Mouse (Mus musculus) adrenal gland, adult 8-10 months (tissue): ENCODE data around the gene Atp8a1. TPM values are rescaled to one million over a fixed set of nuclear protein-coding genes. Genes with fewer than 3 reads are reported as not detected.

Source experiments
- DNase-seq: peaks from one replicate; pipeline ENCODE4 v3.0.0; 2022
- total RNA-seq, 4 experiments: library from RNA; stranded (reverse); gene quantifications; 2 replicates each; pipeline ENCODE4 v1.2.4; 2022

The Atp8a1 gene
- total RNA-seq, 4 experiments from 2014 or later = 16.0 to 32.1 (median 23.2) TPM

GRCm38 (mm10) chr5:67670158-67670557, 177.1 kb downstream of the Atp8a1 start:
- no peak for DNase-seq

GRCm38 (mm10) chr5:67669436-67669896, 177.8 kb downstream of the Atp8a1 start:
- DNase-seq = peak; percentile 26

DNA sequence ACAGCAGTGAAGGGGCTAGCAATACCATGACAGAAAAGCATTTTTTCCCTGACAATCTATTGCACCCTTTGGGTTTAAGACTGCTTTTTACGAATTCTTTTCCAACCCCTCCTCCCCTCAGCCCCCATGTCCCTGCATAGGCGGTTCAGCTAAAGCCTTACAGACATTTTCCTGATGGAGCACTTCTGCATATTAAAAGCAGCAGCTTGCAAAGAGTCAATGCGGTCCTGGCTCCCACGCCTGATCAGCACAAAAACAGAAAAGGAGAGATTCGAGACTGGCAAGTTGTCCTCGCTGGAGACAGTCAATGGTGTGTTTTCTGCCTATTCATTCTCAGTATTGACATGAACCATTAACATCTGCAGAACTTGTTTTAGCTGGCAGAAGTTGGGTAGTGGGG, 184.5 kb downstream of the Atp8a1 start:
- DNase-seq = no peak

DNA sequence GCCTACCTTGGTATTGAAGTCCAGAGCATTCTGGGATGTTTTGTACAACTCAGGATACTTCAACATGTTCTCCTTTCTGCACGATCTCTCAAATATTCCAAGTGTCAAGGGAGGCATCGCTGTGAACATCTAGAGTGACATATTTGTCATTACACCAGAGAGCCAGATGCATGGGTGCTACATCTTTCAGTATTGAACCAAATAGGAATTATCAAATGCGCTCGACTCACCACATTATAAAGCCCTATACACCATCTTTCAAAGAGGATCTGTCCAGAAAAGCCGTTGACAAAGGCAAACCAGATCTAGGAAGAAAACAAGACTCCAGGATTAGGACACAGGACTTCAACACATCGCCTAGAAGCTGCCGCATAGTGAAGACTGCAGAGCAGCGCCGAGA, 187.4 kb downstream of the Atp8a1 start:
- no peak for DNase-seq

DNA sequence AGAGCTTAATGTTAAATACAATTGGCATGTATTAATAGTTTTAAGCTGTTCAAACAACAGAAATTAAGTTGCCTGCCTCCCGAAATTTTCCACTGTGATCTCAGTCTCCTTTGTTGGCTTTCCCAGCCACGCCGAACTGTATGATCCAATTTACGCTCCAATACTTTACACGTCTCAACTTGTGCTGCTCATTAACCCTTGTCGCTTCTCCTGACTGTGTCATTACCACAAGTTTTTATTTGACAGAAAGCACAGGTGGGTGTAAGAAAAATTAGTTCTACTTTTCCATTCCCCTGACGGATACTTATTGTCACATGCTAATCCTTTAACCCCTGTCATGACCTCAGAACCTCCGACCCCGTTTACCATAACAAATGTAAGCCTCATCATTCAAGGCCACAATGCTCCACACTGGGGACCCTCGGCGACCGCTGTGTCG, 190.4 kb downstream of the Atp8a1 start:
- no peak for DNase-seq

- DNase-seq = no peak
Observed at GRCm38 (mm10) chr5:67655696-67656519, 191.3 kb downstream of the Atp8a1 start.

- DNase-seq = no peak
Observed at GRCm38 (mm10) chr5:67654572-67654971, 192.7 kb downstream of the Atp8a1 start.

DNA sequence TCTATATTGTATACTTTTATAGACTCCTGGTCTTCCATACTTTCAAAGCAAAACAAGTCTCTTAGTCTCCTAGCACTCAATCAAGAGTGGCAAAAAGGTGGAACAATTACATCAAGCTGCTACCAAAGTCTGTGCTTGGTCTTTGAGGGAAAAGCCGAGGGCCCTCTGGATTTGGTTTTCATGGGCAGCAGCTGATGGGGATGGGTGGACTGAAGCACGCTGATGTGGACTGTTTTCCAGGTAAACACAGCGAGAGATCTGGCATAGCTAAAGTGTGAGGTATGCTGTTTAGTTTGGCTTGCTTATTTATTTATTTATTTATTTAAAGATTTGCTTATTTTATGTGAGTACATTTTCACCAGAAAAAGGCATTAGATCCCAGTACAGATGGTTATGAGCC, 193.7 kb downstream of the Atp8a1 start:
- no peak for DNase-seq

DNA sequence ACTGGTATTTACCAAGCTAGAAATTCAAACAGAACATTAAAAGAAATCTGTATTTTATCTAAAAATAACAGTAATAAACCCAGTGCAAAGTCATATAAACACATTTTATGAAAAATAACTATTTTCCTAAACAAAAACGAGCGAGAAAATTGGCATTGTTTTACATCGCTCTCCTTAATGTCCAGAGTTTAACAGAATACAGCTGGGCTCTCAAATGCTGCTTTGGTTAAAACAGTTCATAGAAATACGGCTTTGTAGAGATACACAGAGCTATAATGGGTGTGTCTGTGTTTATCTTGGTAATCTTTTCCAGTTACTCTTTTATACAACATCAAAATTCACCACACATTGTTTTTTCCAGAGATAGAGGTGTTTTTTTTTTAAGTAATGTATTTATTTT, 194.8 kb downstream of the Atp8a1 start:
- DNase-seq = no peak

GRCm38 (mm10) chr5:67650021-67650420, 197.2 kb downstream of the Atp8a1 start:
- DNase-seq = no peak

GRCm38 (mm10) chr5:67649156-67649555, 198.1 kb downstream of the Atp8a1 start:
- DNase-seq = no peak

DNA sequence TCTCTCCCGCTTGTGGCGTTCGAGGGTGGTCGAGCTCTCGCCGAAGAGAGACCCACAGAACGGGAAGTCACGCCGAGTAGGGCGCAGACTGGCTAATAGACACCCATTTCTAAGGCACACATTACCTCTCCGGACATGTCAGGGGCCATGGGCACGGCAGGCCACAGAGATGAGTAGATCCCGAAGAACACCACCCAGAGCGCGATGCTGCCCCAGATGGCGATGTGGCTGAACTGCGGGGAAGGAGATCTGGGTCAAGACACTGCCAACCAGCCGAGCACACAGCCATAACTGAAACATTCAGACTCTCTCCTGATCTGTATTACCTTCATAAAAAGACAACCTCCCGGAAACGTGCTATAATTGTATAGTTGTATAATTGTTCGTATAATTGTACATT, 199.7 kb downstream of the Atp8a1 start:
- DNase-seq = no peak

DNA sequence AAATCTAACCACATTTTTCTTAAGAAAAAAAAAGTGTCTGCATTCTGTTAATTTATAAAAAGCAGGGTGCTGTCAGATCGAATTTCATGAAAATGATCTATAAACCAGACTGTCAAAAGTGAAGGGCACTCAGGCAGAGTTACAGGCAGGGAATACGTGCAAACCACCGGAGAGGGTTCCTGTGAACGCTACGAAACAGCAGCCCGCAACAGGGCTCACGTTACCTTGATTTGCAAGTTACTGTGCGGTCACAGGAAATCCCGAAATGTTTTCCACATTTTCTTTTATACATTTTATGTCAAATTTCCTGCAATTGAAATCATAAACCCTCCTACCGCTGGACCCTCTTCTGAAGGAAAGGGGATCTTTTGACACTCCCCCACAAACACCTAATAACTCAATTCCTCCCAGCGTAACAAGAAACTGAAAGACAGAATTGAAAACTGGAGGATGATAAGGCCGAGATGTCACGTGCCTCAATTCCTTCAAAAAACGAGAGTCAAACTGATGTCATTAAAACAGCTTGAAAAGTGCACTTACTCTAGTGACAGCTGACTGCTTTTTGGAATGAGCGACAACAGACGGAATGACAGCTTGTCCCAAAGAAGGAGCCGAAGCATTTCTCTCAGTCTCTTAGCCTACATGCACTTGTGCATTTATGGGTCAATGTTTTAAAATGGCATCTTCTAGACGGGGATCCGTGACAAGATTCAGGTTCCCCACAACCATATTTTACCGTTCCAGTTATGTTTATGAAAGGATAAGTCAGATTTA, 200.3 kb downstream of the Atp8a1 start:
- DNase-seq = no peak

DNA sequence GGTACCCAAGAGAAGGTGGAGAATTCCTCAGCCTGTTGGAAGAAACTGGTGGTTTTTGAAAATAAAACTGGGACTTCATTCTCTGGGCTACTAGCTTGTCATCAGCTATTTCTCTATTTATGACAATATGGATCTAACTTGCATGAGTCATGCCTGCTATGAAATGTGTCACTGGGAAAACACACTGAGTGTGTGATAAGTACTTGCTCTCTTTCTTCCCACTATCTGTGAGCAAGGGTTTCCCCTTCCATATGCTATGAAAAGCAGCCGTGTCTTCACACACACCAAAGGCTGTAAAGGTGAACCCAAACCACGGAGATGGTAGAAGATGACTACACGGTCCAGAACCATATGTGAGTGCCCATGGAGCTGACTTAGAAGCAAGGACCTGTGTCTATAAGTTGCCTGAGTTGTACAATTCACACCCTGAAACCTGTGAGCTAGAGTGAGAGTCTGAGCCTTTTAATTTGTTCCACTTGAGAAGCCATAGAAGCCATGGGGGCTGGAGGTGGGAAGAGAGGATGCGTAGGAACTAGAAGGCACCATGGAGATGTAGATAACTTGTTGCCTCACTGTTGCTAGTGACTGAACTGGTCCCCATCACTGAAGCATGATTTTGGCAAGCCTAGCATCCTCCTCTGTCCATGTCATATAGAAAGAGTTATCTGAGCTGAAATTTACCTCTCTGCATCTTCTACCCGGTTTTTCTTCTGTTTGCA, 203.5 kb downstream of the Atp8a1 start:
- no peak for DNase-seq

- no peak for DNase-seq
Observed at GRCm38 (mm10) chr5:67641406-67642120, 205.7 kb downstream of the Atp8a1 start.

- DNase-seq = no peak
Observed at GRCm38 (mm10) chr5:67640596-67641312, 206.5 kb downstream of the Atp8a1 start.

DNA sequence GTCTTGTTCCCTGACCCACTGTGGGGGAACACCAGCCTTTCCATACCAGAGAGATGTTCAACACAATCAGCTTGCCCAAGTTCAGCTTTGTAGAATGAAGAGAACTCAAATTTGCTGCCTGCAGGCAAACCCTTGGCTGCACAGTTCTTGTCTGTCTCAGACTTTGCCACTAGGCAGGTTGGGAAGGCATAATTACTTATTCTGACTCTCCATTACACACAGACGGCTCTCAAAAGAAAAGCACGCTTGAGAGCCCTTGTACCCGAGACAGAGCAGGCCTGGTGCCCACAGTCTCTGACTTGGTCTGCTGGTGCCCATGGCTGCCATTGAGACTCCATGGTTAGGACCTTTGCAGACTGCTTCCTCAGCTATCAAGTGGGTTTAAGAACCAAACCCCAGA, 212.9 kb downstream of the Atp8a1 start:
- no peak for DNase-seq

DNA sequence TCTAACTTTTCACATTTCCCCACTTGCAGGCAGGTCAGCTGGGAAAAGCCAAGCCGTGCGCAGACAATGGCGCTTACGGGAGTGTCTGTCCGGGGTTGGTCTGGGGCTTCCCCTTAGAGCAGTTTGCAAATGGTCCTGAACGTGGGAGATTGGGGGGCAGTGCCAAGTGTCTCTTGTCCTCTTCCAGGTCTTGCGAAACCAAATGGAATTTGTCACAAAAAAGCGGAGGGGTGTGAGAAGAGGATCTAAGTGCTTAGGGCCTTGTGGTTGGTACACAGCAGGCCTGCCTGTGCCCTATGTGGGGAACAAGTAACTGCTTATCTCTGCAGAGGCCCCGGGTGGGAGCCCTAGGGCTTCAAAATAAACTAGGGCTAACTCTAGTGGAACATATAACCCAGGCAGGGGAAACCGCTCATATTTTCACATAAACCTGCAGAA, 213.4 kb downstream of the Atp8a1 start:
- no peak for DNase-seq

DNA sequence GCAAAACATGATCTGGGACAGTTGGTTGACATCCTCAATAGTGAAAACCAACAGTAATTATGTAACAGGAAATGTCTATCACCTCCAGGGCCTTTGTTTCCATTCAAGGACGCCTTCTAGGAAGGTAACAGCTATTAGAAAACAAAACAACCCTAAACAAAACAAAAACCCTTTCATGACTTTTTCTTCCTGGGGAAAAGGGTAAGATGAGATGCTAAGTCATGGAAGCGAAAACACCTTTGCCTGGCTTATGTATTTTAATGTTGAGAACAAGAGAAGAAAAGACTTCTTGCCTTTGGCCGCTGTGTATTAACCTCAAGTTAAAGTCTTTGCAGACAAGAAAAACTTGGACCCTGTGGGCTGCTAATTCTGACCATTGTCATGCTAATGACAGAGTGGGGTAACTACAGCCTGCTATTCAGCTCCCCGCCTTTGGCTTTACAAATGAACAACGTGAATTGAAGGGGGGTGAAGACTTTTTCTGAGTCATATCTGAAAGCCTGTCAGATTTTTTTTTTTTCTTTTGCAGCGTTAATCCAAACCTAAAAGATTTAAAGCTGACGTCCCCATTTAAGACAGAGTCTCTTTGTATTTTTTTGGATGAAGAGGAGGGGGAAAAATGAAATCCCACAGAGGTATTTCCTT, 214.0 kb downstream of the Atp8a1 start:
- no peak for DNase-seq

GRCm38 (mm10) chr5:67631261-67631660, 216.0 kb downstream of the Atp8a1 start:
- DNase-seq = no peak

- DNase-seq = no peak
Observed at GRCm38 (mm10) chr5:67629861-67630260, 217.4 kb downstream of the Atp8a1 start.
